Mouse (Mus musculus): ENCODE results near the gene Gphn. TPM values are rescaled to one million over a fixed set of nuclear protein-coding genes. Genes with fewer than 3 reads are reported as not detected.
A peak's percentile ranks its signal among the peaks of the same experiment; 100 is the strongest.

The Gphn gene
- total RNA-seq (2017) = 19.4 and 19.9 TPM in 2 replicates

- ATAC-seq (replicated peaks in 1 of 2; ENCODE audit: insufficient read depth in 1 of 2, low FRiP score in 2 of 2, low TSS enrichment in 1 of 2, low read depth in 1 of 2, poor library complexity in 2 of 2, severe bottlenecking in 2 of 2) = peak; percentile 84 to 89
Observed at GRCm38 (mm10) chr12:78225707-78226518, at the start of gene Gphn. Gphn (plus strand) TSS chr12:78226379.

GRCm38 (mm10) chr12:78181452-78181851, 44.7 kb upstream of the Gphn start:
- no peak for ATAC-seq (replicated peaks in 1 of 2; ENCODE audit: insufficient read depth in 1 of 2, low FRiP score in 2 of 2, low TSS enrichment in 1 of 2, low read depth in 1 of 2, poor library complexity in 2 of 2, severe bottlenecking in 2 of 2)

GRCm38 (mm10) chr12:78193942-78194341, 32.2 kb upstream of the Gphn start, which contains the start of gene Gm6657:
Gm6657 (plus strand) TSS chr12:78194242.
- no peak for ATAC-seq (replicated peaks in 1 of 2; ENCODE audit: insufficient read depth in 1 of 2, low FRiP score in 2 of 2, low TSS enrichment in 1 of 2, low read depth in 1 of 2, poor library complexity in 2 of 2, severe bottlenecking in 2 of 2)

- no peak for ATAC-seq (replicated peaks in 1 of 2; ENCODE audit: insufficient read depth in 1 of 2, low FRiP score in 2 of 2, low TSS enrichment in 1 of 2, low read depth in 1 of 2, poor library complexity in 2 of 2, severe bottlenecking in 2 of 2)
Observed at GRCm38 (mm10) chr12:78195368-78195767, 30.8 kb upstream of the Gphn start.

GRCm38 (mm10) chr12:78203646-78204045, 22.5 kb upstream of the Gphn start:
- no peak for ATAC-seq (replicated peaks in 1 of 2; ENCODE audit: insufficient read depth in 1 of 2, low FRiP score in 2 of 2, low TSS enrichment in 1 of 2, low read depth in 1 of 2, poor library complexity in 2 of 2, severe bottlenecking in 2 of 2)

- ATAC-seq (replicated peaks in 1 of 2; ENCODE audit: insufficient read depth in 1 of 2, low FRiP score in 2 of 2, low TSS enrichment in 1 of 2, low read depth in 1 of 2, poor library complexity in 2 of 2, severe bottlenecking in 2 of 2) = peak; percentile 82 to 93
Observed at GRCm38 (mm10) chr12:78205915-78206570, 20.1 kb upstream of the Gphn start.

GRCm38 (mm10) chr12:78206571-78206960, 19.6 kb upstream of the Gphn start:
- peak in 1 of 2 experiments; percentile 2; a peak in 1 of 4 replicates for ATAC-seq (replicated peaks in 1 of 2; ENCODE audit: insufficient read depth in 1 of 2, low FRiP score in 2 of 2, low TSS enrichment in 1 of 2, low read depth in 1 of 2, poor library complexity in 2 of 2, severe bottlenecking in 2 of 2)

- no peak for ATAC-seq (replicated peaks in 1 of 2; ENCODE audit: insufficient read depth in 1 of 2, low FRiP score in 2 of 2, low TSS enrichment in 1 of 2, low read depth in 1 of 2, poor library complexity in 2 of 2, severe bottlenecking in 2 of 2)
Observed at GRCm38 (mm10) chr12:78209856-78210255, 16.3 kb upstream of the Gphn start.

GRCm38 (mm10) chr12:78215490-78215889, 10.7 kb upstream of the Gphn start:
- no peak for ATAC-seq (replicated peaks in 1 of 2; ENCODE audit: insufficient read depth in 1 of 2, low FRiP score in 2 of 2, low TSS enrichment in 1 of 2, low read depth in 1 of 2, poor library complexity in 2 of 2, severe bottlenecking in 2 of 2)

GRCm38 (mm10) chr12:78219191-78219825, 6.9 kb upstream of the Gphn start:
- peak; percentile 22 to 36; a peak in 2 of 4 replicates for ATAC-seq (replicated peaks in 1 of 2; ENCODE audit: insufficient read depth in 1 of 2, low FRiP score in 2 of 2, low TSS enrichment in 1 of 2, low read depth in 1 of 2, poor library complexity in 2 of 2, severe bottlenecking in 2 of 2)

- ATAC-seq (replicated peaks in 1 of 2; ENCODE audit: insufficient read depth in 1 of 2, low FRiP score in 2 of 2, low TSS enrichment in 1 of 2, low read depth in 1 of 2, poor library complexity in 2 of 2, severe bottlenecking in 2 of 2) = peak; percentile 29 to 34; a peak in 2 of 4 replicates
Observed at GRCm38 (mm10) chr12:78226519-78226875, 318 bp downstream of the Gphn start.

- ATAC-seq (replicated peaks in 1 of 2; ENCODE audit: insufficient read depth in 1 of 2, low FRiP score in 2 of 2, low TSS enrichment in 1 of 2, low read depth in 1 of 2, poor library complexity in 2 of 2, severe bottlenecking in 2 of 2) = no peak
Observed at GRCm38 (mm10) chr12:78227021-78227932, 1.1 kb downstream of the Gphn start.

GRCm38 (mm10) chr12:78228139-78228538, 2.0 kb downstream of the Gphn start:
- no peak for ATAC-seq (replicated peaks in 1 of 2; ENCODE audit: insufficient read depth in 1 of 2, low FRiP score in 2 of 2, low TSS enrichment in 1 of 2, low read depth in 1 of 2, poor library complexity in 2 of 2, severe bottlenecking in 2 of 2)

GRCm38 (mm10) chr12:78232560-78232959, 6.4 kb downstream of the Gphn start:
- no peak for ATAC-seq (replicated peaks in 1 of 2; ENCODE audit: insufficient read depth in 1 of 2, low FRiP score in 2 of 2, low TSS enrichment in 1 of 2, low read depth in 1 of 2, poor library complexity in 2 of 2, severe bottlenecking in 2 of 2)

- ATAC-seq (replicated peaks in 1 of 2; ENCODE audit: insufficient read depth in 1 of 2, low FRiP score in 2 of 2, low TSS enrichment in 1 of 2, low read depth in 1 of 2, poor library complexity in 2 of 2, severe bottlenecking in 2 of 2) = no peak
Observed at GRCm38 (mm10) chr12:78248366-78248765, 22.2 kb downstream of the Gphn start.

GRCm38 (mm10) chr12:78249151-78249550, 23.0 kb downstream of the Gphn start:
- no peak for ATAC-seq (replicated peaks in 1 of 2; ENCODE audit: insufficient read depth in 1 of 2, low FRiP score in 2 of 2, low TSS enrichment in 1 of 2, low read depth in 1 of 2, poor library complexity in 2 of 2, severe bottlenecking in 2 of 2)

- ATAC-seq (replicated peaks in 1 of 2; ENCODE audit: insufficient read depth in 1 of 2, low FRiP score in 2 of 2, low TSS enrichment in 1 of 2, low read depth in 1 of 2, poor library complexity in 2 of 2, severe bottlenecking in 2 of 2) = no peak
Observed at GRCm38 (mm10) chr12:78277386-78277785, 51.2 kb downstream of the Gphn start.

Measured in hematopoietic stem cell, adult 5-6 weeks (primary cell).